Mouse (Mus musculus): ENCODE measurements around the gene Samd9l.
"Not testable (repeated sequence)": the region's sequence is repeated elsewhere in the genome, so short reads cannot be mapped to it uniquely, and the experiment has no call there.

Samd9l gene

DNA sequence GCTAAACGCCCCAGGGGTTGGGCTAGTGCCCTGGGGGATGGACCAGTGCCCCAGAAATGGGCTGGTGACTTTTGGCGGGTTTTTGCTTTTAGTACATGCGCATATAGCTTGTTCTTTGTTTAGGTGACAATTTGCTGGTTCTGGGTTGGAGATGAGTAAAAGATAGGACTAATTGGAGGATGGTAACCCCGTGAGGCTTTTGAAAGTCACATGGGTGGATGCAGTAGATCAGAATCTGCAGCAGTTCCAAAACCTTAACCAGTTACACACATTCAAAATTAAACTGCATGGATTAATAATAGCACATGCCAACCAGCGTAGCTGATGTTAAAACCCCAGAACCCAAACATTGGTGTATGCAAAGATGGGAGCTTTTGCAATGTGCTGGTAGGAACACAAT lies 57.9 kb downstream of the Samd9l start:
- no peak for DNase-seq

DNA sequence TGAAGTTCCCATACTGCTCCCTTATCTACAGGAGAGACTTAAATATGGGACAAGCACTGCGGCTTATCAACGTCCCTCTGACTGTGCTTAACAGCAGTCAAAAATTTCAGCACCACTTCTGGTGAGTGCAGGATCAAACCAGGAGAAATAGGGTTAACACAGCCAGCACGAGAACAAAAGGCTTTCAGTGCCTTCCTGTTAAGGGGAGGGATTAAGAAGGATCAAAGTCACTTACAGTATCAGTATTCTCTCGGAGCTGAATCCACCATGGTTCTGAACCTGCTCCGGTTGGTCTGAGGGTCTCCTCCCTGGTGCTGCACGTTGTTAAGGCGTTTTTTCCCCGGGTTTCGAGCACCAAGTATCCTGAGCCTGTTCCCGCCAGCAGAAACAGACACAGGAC lies 58.4 kb downstream of the Samd9l start:
- DNase-seq, result not testable (repeated sequence)

DNA sequence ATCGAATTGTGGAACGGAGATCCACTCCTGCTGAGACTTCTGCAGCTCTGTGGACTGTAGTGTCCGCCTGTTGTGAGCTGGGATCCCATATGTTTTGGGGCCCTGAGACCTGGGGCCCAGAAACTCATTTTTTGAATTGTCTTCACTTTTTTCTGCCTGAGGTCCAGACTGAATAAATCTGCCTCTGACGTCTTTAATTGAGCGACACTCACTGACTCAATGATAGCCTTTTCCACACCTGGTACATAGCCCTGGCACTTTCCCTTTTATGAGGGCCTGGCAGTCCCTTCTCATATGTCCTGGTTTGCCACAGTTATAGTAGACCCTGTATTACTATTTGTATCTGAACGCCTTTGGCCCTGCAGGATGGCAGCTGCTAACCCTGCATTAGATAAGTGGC lies 60.2 kb downstream of the Samd9l start:
- not testable (repeated sequence) for DNase-seq

Data from cerebellum, postnatal 36 days (tissue).